ENCODE assay signal across 7 mouse cellular contexts in genomic region chr17:45506700-45507189, GRCm38 (mm10). TPM values are rescaled to one million over a fixed set of nuclear protein-coding genes. Genes with fewer than 3 reads are reported as not detected.
DNase-seq lines count a peak whose midpoint lies in the region; ATAC-seq lines count a peak whose summit lies in the region.

Gene Aars2, plus strand, starts transcription at chr17:45506841.

- H3K27me3 ChIP-seq in embryonic facial prominence, embryonic 11.5 days (ENCODE audit: control insufficient read depth, insufficient read depth, low read length): no peaks in the 10 kb centered on the region
- H3K27me3 ChIP-seq in limb, embryonic 11.5 days (ENCODE audit: control insufficient read depth, insufficient read depth, low read length): no peaks in the 10 kb centered on the region
- H3K27me3 ChIP-seq in midbrain, embryonic 14.5 days (ENCODE audit: control insufficient read depth, insufficient read depth, low read length): no peaks in the 10 kb centered on the region

- 0 out of 2 replicates have a peak within 1 kb of the TSS, but pooled peaks have one; percentile 1 for H3K4me2 ChIP-seq in embryonic facial prominence, embryonic 11.5 days (ENCODE audit: low read depth, low read length)
- peak within 1 kb of the TSS; percentile 34; the same call in 1 of the 2 replicates for H3K4me2 ChIP-seq in limb, embryonic 11.5 days (ENCODE audit: low read depth, severe bottlenecking)
- peak within 1 kb of the TSS; percentile 37 for H3K4me2 ChIP-seq in midbrain, embryonic 14.5 days (ENCODE audit: low read length)

- peak within 1 kb of the TSS; percentile 68 for H3K4me3 ChIP-seq in embryonic facial prominence, embryonic 11.5 days (ENCODE audit: low read depth, low read length)
- peak within 1 kb of the TSS; percentile 65 for H3K4me3 ChIP-seq in limb, embryonic 11.5 days (ENCODE audit: low read depth, low read length)
- H3K4me3 ChIP-seq in midbrain, embryonic 14.5 days (replicated peaks; ENCODE audit: low read depth, low read length): peak within 1 kb of the TSS; percentile 65

- peak within 1 kb of the TSS; percentile 57; the same call in 1 of the 2 replicates for H3K27ac ChIP-seq in embryonic facial prominence, embryonic 11.5 days (replicated peaks; ENCODE audit: low read depth, low read length)
- H3K27ac ChIP-seq in limb, embryonic 11.5 days (replicated peaks; ENCODE audit: low read depth, low read length): no peak within 1 kb of the TSS; the same call in 1 of the 2 replicates
- H3K27ac ChIP-seq in midbrain, embryonic 14.5 days (replicated peaks; ENCODE audit: low read depth, low read length): peak within 1 kb of the TSS; percentile 91

- H3K9ac ChIP-seq in embryonic facial prominence, embryonic 11.5 days (replicated peaks; ENCODE audit: low read length): peak within 1 kb of the TSS; percentile 72
- H3K9ac ChIP-seq in limb, embryonic 11.5 days (ENCODE audit: low read length): peak within 1 kb of the TSS; percentile 65
- peak within 1 kb of the TSS; percentile 73 for H3K9ac ChIP-seq in midbrain, embryonic 14.5 days (replicated peaks; ENCODE audit: low read length)

- peak; percentile 81 for ATAC-seq in embryonic facial prominence, embryonic 11.5 days (replicated peaks; ENCODE audit: insufficient number of reproducible peaks, low FRiP score, low TSS enrichment, low read depth)
- ATAC-seq in limb, embryonic 11.5 days (ENCODE audit: insufficient number of reproducible peaks, low FRiP score, low TSS enrichment, low read depth): peak; percentile 89
- peak; percentile 94 for ATAC-seq in midbrain, embryonic 14.5 days (ENCODE audit: low FRiP score, low TSS enrichment)

- H3K36me3 ChIP-seq in embryonic facial prominence, embryonic 11.5 days (replicated peaks; ENCODE audit: control insufficient read depth, insufficient read depth, low read depth, low read length): no peaks in the 10 kb centered on the region
- H3K36me3 ChIP-seq in limb, embryonic 11.5 days (ENCODE audit: control insufficient read depth, insufficient read depth, low read length): peaks cover 5% of the 10 kb centered on the region; the same call in 1 of the 2 replicates
- H3K36me3 ChIP-seq in midbrain, embryonic 14.5 days (ENCODE audit: control insufficient read depth, insufficient read depth, low read length): peaks cover 11% of the 10 kb centered on the region; the same call in 1 of the 2 replicates

- peak; percentile 97 for DNase-seq in adrenal gland, postnatal 14 days
- DNase-seq in embryonic facial prominence, embryonic 11.5 days (ENCODE audit: low spot score): peak; percentile 97
- peak; percentile 99 for DNase-seq in heart, adult 11 months
- DNase-seq in kidney, adult 18-20 months: peak; percentile 98
- DNase-seq in limb, embryonic 11.5 days (ENCODE audit: low spot score): peak; percentile 96
- peak; percentile 98 for DNase-seq in midbrain, embryonic 14.5 days
- DNase-seq in spleen, adult 18-20 months: peak; percentile 88 to 97

- H3K4me1 ChIP-seq in embryonic facial prominence, embryonic 11.5 days (ENCODE audit: control insufficient read depth, insufficient read depth, low read length): no peaks in the 10 kb centered on the region
- peaks cover 4% of the 10 kb centered on the region; the same call in 1 of the 2 replicates for H3K4me1 ChIP-seq in limb, embryonic 11.5 days (ENCODE audit: control insufficient read depth, insufficient read depth, low read length)
- H3K4me1 ChIP-seq in midbrain, embryonic 14.5 days (ENCODE audit: control insufficient read depth, insufficient read depth, low read length): 0 out of 2 replicates have a peak, but pooled peaks cover 5% of the 10 kb centered on the region

- under 1% methylated on average over 42 of the region's 42 CpGs for WGBS in embryonic facial prominence, embryonic 11.5 days
- under 1% methylated on average over 42 of the region's 42 CpGs for WGBS in limb, embryonic 11.5 days
- WGBS in midbrain, embryonic 14.5 days: under 1% methylated on average over 42 of the region's 42 CpGs

- H3K9me3 ChIP-seq in embryonic facial prominence, embryonic 11.5 days (replicated peaks; ENCODE audit: control insufficient read depth, low read length): no peaks in the 10 kb centered on the region
- H3K9me3 ChIP-seq in limb, embryonic 11.5 days (ENCODE audit: control insufficient read depth, low read length): no peaks in the 10 kb centered on the region
- no peaks in the 10 kb centered on the region for H3K9me3 ChIP-seq in midbrain, embryonic 14.5 days (ENCODE audit: control insufficient read depth, low read length)

RNA-seq across cellular contexts. Expression of gene Aars2, which starts in this region (rescaled TPM):
- 17.2 and 18.7 TPM in 2 replicates for total RNA-seq in adrenal gland, postnatal 14 days (2021)
- polyA plus RNA-seq in embryonic facial prominence, embryonic 11.5 days (2014; fragmentation: Nextera tagmentation; extraction: Ambion mirVana): 14.3 and 16.1 TPM in 2 replicates
- 18.4 and 21.0 TPM in 2 replicates for polyA plus RNA-seq in limb, embryonic 11.5 days (2014; fragmentation: Nextera tagmentation; extraction: Ambion mirVana)
- polyA plus RNA-seq in midbrain, embryonic 14.5 days (2014; fragmentation: Nextera tagmentation; extraction: Ambion mirVana): 13.6 and 14.8 TPM in 2 replicates
